Mouse (Mus musculus): ENCODE measurements around the gene Tmem94.

DNA sequence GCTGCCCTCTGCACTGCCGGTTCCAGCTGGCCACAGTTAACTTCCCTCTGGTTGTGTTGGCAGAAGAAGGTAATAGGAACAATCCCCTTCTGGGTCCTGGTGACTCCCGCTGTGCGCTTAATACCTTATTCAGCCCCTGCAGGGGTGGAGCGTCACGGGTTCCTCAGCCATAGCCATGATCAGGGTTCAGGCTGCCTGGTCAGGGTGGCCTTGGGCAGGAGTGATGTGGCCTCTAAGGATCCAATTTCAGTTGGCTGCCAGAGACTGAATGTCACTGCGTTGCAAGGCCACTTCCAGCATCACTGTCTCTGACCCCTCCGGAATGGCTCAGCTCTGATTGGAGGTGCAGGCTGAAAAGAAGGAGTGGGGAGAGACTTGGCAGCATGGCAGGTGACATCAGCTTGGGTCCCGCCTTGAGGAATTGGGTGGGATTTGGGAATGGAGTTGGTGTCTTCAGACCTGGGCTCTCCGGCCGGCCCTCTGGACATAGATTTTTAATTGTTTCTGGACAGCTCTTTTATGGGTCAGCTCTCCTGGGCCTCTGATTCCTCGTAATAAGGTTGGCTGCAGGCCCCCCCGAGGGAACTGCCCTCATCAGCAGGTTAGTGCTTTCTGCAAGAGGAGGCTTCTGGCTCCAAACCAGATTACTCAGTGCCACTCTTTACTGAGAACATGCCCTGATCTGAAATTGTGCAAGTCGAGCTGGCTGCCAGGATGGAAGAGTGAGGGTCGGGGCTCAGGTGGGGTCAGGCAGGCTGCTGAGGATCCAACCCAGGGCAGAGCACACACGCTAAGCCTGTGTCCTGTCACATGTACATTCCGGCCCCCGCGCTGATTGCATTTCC lies 10.8 kb downstream of the Tmem94 start:
- no peak for TF ChIP-seq CTCF (IDR thresholded peaks at IDR 0.05)
- TF ChIP-seq EP300 (IDR thresholded peaks at IDR 0.05), result no peak

Data from lung, postnatal 0 days (tissue).